Mouse (Mus musculus) intestine, embryonic 14.5 days (tissue): ENCODE results near the gene Prss8. TPM values are rescaled to one million over a fixed set of nuclear protein-coding genes. Genes with fewer than 3 reads are reported as not detected.

Source experiments
- ATAC-seq: fragments of 200-750 bp; cut with Nextera tagmentation; replicated peaks from 2 replicates; pipeline ENCODE4 v1.8.0; 2017; ENCODE audit warnings: low read depth, moderate number of reproducible peaks, moderate TSS enrichment, moderate library complexity; ENCODE audit not compliant: low FRiP score, low TSS enrichment
- DNase-seq: peaks from one replicate; pipeline ENCODE4 v3.0.0-alpha.2; 2018; ENCODE audit warnings: low spot score
- H3K27ac ChIP-seq: fragments of 300-500 bp; sonication (generic); 2 replicates; pipeline ENCODE4 v1.5.1; 2014; ENCODE audit warnings: low read depth, mild to moderate bottlenecking, control low read depth
- H3K27me3 ChIP-seq: fragments of 300-500 bp; sonication (generic); replicated peaks from 2 replicates; pipeline ENCODE4 v1.6.1; 2014; ENCODE audit warnings: low read length, control low read depth; ENCODE audit not compliant: control insufficient read depth, insufficient read depth
- H3K36me3 ChIP-seq: fragments of 300-500 bp; sonication (generic); 2 replicates; pipeline ENCODE4 v1.6.1; 2014; ENCODE audit warnings: low read length, control low read depth; ENCODE audit not compliant: control insufficient read depth, insufficient read depth
- H3K4me1 ChIP-seq: fragments of 300-500 bp; sonication (generic); replicated peaks from 2 replicates; pipeline ENCODE4 v1.6.1; 2014; ENCODE audit warnings: low read length, control low read depth, mixed read lengths; ENCODE audit not compliant: control insufficient read depth, insufficient read depth
- H3K4me2 ChIP-seq: fragments of 300-500 bp; sonication (generic); 2 replicates; pipeline ENCODE4 v1.6.1; 2014; ENCODE audit warnings: low read length
- H3K4me3 ChIP-seq: fragments of 300-500 bp; sonication (generic); 2 replicates; pipeline ENCODE4 v1.5.1; 2014; ENCODE audit warnings: low read depth, low read length, control low read depth, mixed read lengths
- H3K9ac ChIP-seq: fragments of 300-500 bp; sonication (generic); 2 replicates; pipeline ENCODE4 v1.6.1; 2014; ENCODE audit warnings: mild to moderate bottlenecking, low read length
- H3K9me3 ChIP-seq: fragments of 300-500 bp; sonication (generic); 2 replicates; pipeline ENCODE4 v1.6.1; 2016; ENCODE audit warnings: low read length, control low read depth; ENCODE audit not compliant: control insufficient read depth
- WGBS: fragments of 180-500 bp; shearing (Covaris S2); extraction: QIAGEN DNeasy Blood & Tissue Kit; methylation state at CpG from one replicate; pipeline ENCODE4 v1.1.7; 2014; 5-methylcytosine and 5-hydroxymethylcytosine counted together
- polyA plus RNA-seq: library from polyadenylated mRNA; unstranded; fragments of >200 nt; fragmentation: Nextera tagmentation; extraction: Ambion mirVana; gene quantifications from 2 replicates; pipeline ENCODE4 v1.2.1, GENCODE M21; 2014

Prss8 gene
- polyA plus RNA-seq, 1 experiment from 2014 or later = 41.6 TPM

DNA sequence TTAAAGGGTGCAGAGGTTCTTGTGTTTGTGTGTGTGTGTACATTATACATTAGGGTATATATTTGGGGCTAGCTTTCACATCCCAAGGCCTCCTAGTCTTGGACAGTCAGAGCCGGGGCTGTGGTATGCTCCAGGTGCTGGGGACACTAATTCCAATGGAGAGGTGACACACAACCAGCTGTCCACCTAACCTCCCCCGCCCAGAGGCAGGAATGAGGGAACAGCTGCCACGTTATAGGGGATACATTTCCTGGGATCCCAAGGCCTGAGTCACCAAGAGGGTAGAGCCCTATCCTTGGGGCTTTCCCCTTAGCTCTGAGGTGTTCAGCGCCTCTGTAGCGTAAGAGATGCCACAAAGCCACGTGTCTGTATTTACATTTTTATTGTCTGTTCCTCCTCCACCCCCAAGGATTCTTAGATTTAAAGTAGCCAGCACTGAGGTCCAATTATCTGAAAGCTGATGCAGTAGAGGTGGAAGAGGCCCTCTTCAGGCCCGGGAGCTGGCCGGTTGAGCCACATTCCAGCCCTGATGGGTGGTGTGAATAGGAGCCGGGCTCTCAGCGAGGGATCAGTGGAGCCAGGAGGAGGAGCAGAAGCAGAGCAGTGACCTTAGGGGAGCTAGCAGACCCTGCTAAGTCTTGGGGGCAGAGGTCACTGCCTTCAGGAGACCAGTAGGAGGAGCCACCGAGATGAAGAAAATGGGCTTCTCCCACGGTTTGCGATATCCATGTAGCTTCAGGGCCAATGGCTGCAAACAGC is 2.5 kb upstream of the Prss8 start:
- ATAC-seq = no peak
- H3K9me3 ChIP-seq = no peaks in the 10 kb centered on the region
- H3K9ac ChIP-seq = no peak overlapping the region; the same call in 1 of the 2 replicates
- H3K36me3 ChIP-seq = no peaks in the 10 kb centered on the region; the same call in 1 of the 2 replicates
- peaks cover 9% of the 10 kb centered on the region for H3K4me1 ChIP-seq
- peak overlapping the region; percentile 39 for H3K27ac ChIP-seq
- peaks cover 6% of the 10 kb centered on the region; the same call in 1 of the 2 replicates for H3K27me3 ChIP-seq
- DNase-seq = peak; percentile 67
- no peak overlapping the region for H3K4me3 ChIP-seq
- WGBS = 17% methylated on average over 13 of the region's 13 CpGs
- no peak overlapping the region for H3K4me2 ChIP-seq

DNA sequence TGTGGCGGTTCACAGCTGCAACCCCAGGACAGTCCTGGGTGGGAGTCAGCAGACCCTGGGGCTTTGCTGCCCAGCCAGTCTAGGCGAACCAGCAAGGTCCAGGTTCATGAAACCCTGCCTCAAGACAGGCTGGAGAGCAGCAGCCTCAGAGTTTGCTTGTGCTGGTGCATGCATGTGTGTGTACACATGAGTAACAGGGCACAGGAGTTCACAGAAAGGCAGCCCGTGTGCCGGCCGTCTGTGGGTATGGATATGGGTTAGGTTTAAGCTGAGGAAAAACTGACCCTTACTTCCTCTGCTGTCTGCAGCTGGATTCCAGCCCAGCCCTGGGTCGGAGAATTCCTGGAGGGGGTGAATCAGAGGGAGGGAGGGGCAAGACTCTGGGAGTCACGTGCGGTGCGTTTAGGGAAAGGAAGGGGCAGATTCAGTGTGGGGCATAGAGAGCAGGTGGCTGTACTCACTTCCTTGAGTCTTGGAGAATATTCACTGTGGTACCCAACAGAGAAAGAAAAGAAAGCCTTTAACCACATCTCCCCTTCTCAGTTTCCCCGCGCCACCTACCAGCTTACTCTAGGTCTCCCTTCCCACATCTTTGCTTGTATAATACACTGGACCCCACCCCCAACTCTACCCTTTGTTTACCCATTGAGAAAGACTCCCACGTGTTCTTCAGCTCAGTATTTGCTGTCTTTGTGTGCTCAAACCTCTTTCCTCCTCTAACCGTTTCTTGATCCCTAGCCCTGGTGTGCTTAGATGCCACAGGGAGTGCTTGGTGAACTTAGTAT is 1.6 kb upstream of the Prss8 start:
- Histone ChIP-seq H3K4me2 (peak overlapping the region; percentile 34), H3K27me3 (peaks cover 6% of the 10 kb centered on the region; the same call in 1 of the 2 replicates), H3K9ac (0 out of 2 replicates have a peak overlapping the region, but pooled peaks have one; percentile 17), H3K4me1 (peaks cover 9% of the 10 kb centered on the region), H3K36me3 (peaks cover 5% of the 10 kb centered on the region; the same call in 1 of the 2 replicates), H3K9me3 (no peaks in the 10 kb centered on the region), H3K4me3 (no peak overlapping the region), H3K27ac (peak overlapping the region; percentile 39)
- DNase-seq (peak; percentile 67), ATAC-seq (no peak)
- WGBS = 26% methylated on average over 13 of the region's 13 CpGs

DNA sequence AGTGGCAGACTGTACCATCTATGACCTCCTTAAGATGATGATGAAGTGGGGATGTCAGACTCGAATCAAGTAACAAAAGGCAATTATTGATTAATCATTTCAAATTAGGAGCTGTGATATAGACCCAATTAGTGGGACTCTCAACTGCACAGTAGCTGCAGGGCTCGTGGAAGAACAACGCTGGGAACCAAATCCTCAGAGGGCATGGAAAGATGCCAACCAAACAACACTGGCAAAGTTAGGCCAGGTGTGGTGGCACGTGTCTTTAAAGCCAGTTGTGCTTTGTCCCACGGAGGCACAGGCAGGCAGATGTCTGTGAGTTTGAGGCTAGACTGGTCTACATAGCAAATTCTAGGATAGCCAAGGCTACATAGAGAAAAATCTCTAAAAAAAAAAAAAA is 732 bp upstream of the Prss8 start:
- no peak for ATAC-seq
- Histone ChIP-seq H3K27ac (no peak overlapping the region), H3K36me3 (peaks cover 14% of the 10 kb centered on the region), H3K27me3 (peaks cover 6% of the 10 kb centered on the region; the same call in 1 of the 2 replicates), H3K9ac (no peak overlapping the region), H3K4me2 (no peak overlapping the region), H3K9me3 (no peaks in the 10 kb centered on the region), H3K4me3 (no peak overlapping the region), H3K4me1 (peaks cover 9% of the 10 kb centered on the region)
- 85% methylated on average over 5 of the region's 5 CpGs for WGBS
- DNase-seq = no peak

DNA sequence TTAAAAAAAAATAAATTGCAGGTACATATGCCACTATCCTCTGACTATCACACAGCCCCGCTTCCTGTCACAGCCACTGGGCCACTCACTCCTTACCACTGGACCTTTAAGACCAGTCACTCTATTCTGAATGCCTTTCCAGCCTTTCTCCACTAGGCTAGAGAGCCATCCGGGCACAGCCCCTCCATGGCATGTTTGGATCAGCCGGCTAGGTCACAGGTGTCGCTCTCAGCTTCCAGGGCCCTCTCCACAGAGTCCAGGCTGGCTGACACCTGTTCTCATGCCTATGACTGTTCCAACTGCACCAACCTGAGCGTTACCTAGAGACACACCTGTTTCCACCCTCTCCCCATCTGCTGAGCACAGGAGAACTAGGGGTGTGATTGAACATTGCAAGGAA is 1.3 kb downstream of the Prss8 start:
- H3K4me2 ChIP-seq = peak overlapping the region; percentile 40

DNA sequence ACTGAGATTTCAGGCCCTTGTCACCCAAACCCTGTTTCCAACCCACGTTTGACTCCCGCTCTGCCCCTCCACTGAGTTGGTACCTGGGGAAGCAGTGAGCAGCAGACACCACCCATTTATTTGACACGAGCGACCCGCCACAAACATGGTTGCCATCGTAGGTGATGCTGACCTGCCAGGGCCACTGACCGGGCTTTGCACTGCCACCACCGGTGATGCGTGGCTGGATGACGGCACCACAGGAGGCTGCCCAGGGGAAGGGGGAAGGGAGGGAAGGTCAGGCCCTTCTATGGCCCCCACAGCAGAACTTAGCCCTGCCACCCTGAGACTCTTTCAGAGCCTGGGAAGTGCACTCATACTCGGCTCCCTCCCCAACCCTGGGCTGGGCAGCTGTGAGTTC is 2.2 kb downstream of the Prss8 start:
- no peak overlapping the region for H3K9ac ChIP-seq
- DNase-seq (no peak), ATAC-seq (no peak)
- 90% methylated on average over 11 of the region's 11 CpGs for WGBS
- no peak overlapping the region for H3K4me3 ChIP-seq
- peak overlapping the region; percentile 40; the same call in 1 of the 2 replicates for H3K4me2 ChIP-seq
- no peak overlapping the region for H3K27ac ChIP-seq
- H3K4me1 ChIP-seq = peaks cover 9% of the 10 kb centered on the region; the same call in 1 of the 2 replicates
- peaks cover 38% of the 10 kb centered on the region for H3K36me3 ChIP-seq
- H3K9me3 ChIP-seq = no peaks in the 10 kb centered on the region
- H3K27me3 ChIP-seq = peaks cover 6% of the 10 kb centered on the region; the same call in 1 of the 2 replicates

More for the DNA sequence above, 1.3 kb downstream of the Prss8 start:
- Histone ChIP-seq H3K4me3 (peak overlapping the region; percentile 37), H3K27ac (no peak overlapping the region), H3K36me3 (peaks cover 32% of the 10 kb centered on the region), H3K4me1 (peaks cover 9% of the 10 kb centered on the region), H3K9me3 (no peaks in the 10 kb centered on the region), H3K27me3 (peaks cover 6% of the 10 kb centered on the region; the same call in 1 of the 2 replicates), H3K9ac (peak overlapping the region; percentile 43; the same call in 1 of the 2 replicates)
- no peak for DNase-seq
- no peak for ATAC-seq
- WGBS = 48% methylated on average over 5 of the region's 5 CpGs

DNA sequence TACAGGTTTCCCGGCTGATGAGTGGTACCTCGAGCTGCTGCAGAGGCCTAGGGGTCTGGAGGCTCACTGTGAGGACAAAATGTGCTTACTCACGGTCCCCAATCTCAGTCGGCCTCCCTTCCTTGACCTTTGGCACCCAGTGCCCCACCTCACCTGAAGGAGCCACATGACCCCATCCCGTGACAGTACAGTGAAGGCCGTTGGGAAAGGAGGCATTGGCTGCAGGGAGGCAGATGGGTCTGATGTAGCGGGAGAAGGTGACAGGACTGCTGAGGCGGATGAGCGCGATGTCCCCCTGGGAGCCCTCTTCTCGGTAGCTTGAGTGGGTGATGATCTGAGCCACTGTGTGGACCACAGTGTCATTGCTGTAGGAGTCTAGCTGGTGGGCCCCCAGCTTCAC is 3.1 kb downstream of the Prss8 start:
- Histone ChIP-seq H3K4me3 (no peak overlapping the region), H3K36me3 (peaks cover 42% of the 10 kb centered on the region), H3K4me1 (peaks cover 7% of the 10 kb centered on the region; the same call in 1 of the 2 replicates), H3K27ac (no peak overlapping the region), H3K9ac (no peak overlapping the region), H3K9me3 (no peaks in the 10 kb centered on the region), H3K4me2 (no peak overlapping the region), H3K27me3 (peaks cover 6% of the 10 kb centered on the region; the same call in 1 of the 2 replicates)
- ATAC-seq = no peak
- WGBS = 78% methylated on average over 11 of the region's 11 CpGs
- DNase-seq = no peak

DNA sequence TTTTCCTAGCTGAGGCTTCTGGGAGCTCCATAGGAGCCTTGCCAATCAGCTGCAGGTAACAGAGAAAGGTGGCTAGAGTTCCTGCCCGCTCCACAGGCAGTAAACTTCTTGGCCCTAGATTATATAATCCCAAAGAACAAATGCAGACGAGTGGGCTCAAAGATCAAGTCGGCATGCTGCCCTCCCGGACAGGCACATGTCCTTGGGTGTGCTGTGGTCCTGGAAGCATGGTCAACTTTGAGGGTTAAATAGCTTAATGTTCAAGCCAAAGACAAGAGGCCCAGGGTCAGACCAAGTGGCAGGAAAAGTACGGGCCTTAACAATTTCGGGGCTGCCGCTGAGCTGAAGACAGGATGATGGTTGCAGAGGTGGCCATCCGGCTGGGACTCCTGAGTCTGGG is 3.8 kb downstream of the Prss8 start:
- 77% methylated on average over 8 of the region's 8 CpGs for WGBS
- H3K27me3 ChIP-seq = peaks cover 6% of the 10 kb centered on the region; the same call in 1 of the 2 replicates
- peak overlapping the region; percentile 73 for H3K27ac ChIP-seq
- peaks cover 47% of the 10 kb centered on the region for H3K36me3 ChIP-seq
- DNase-seq (no peak), ATAC-seq (no peak)
- H3K9me3 ChIP-seq = no peaks in the 10 kb centered on the region
- H3K4me1 ChIP-seq = no peaks in the 10 kb centered on the region; the same call in 1 of the 2 replicates
- no peak overlapping the region for H3K9ac ChIP-seq
- H3K4me2 ChIP-seq = no peak overlapping the region
- no peak overlapping the region for H3K4me3 ChIP-seq

DNA sequence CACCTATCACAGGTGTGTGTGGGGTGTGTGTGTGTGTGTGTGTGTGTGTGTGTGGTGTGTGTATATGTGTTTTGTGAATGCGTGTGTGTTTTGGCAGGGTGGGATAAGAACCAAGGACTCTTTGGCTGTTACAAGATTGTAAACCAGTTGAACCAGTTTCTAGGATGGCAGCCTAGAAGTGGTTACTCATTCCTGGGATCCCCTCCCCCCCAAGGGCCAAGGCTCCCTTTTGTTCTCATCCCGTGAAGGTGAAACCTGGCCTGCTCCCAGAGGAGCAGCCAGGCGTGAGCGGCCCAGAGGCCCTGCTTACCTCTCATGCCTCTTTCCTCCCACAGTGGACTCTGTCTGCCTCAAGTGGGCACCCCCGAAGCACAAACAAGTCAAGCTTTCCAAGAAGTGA is 4.7 kb downstream of the Prss8 start:
- H3K27ac ChIP-seq = peak overlapping the region; percentile 73
- DNase-seq = peak; percentile 76
- H3K4me2 ChIP-seq = no peak overlapping the region
- no peaks in the 10 kb centered on the region; the same call in 1 of the 2 replicates for H3K4me1 ChIP-seq
- peaks cover 4% of the 10 kb centered on the region; the same call in 1 of the 2 replicates for H3K27me3 ChIP-seq
- H3K9ac ChIP-seq = no peak overlapping the region
- ATAC-seq = peak; percentile 71
- peaks cover 53% of the 10 kb centered on the region for H3K36me3 ChIP-seq
- 55% methylated on average over 5 of the region's 5 CpGs for WGBS
- no peak overlapping the region for H3K4me3 ChIP-seq
- no peaks in the 10 kb centered on the region for H3K9me3 ChIP-seq
